Mouse (Mus musculus): ENCODE results near the gene Gm3029.
"Not testable (repeated sequence)": the region's sequence is repeated elsewhere in the genome, so short reads cannot be mapped to it uniquely, and the experiment has no call there.

Gm3029 gene

GRCm38 (mm10) chr14:3931456-3931855 lies at the start of gene Gm3029:
Gene Gm3029 (plus strand): TSS chr14:3931756.
- DNase-seq (ENCODE audit: low read depth): not testable (repeated sequence)

- not testable (repeated sequence) for DNase-seq (ENCODE audit: low read depth)
Measured at GRCm38 (mm10) chr14:3883872-3884271, 47.7 kb upstream of the Gm3029 start, which contains the start of gene Gm2916. Gene Gm2916 (plus strand): TSS chr14:3884172.

GRCm38 (mm10) chr14:3963247-3963646 lies 31.7 kb downstream of the Gm3029 start, which contains the start of gene Gm3095:
Gene Gm3095 (plus strand): TSS chr14:3963547.
- not testable (repeated sequence) for DNase-seq (ENCODE audit: low read depth)

Measured in 416B (cell line).